Mouse (Mus musculus) cerebellum, adult 8-10 months (tissue): ENCODE data around the gene Samd11.

Source experiments
- DNase-seq: peaks from one replicate; pipeline ENCODE4 v3.0.0; 2022

Samd11 gene

GRCm38 (mm10) chr4:156213134-156213533 is 42.3 kb downstream of the Samd11 start:
- no peak for DNase-seq

GRCm38 (mm10) chr4:156209963-156210635 is 45.4 kb downstream of the Samd11 start:
- DNase-seq: no peak

- no peak for DNase-seq
These were observed 46.6 kb downstream of the Samd11 start for GRCm38 (mm10) chr4:156208872-156209271.

GRCm38 (mm10) chr4:156203413-156204131 is 51.9 kb downstream of the Samd11 start:
- peak; percentile 35 for DNase-seq

- DNase-seq: peak; percentile 68
These were observed 52.5 kb downstream of the Samd11 start, which contains the start of gene AW011738 for GRCm38 (mm10) chr4:156203001-156203412. AW011738 (plus strand) TSS chr4:156203304.

- no peak for DNase-seq
These were observed 53.0 kb downstream of the Samd11 start for GRCm38 (mm10) chr4:156202462-156202893.

- DNase-seq: no peak
These were observed 54.6 kb downstream of the Samd11 start, which contains the start of gene Isg15 for GRCm38 (mm10) chr4:156200623-156201475. Isg15 (minus strand) TSS chr4:156200818.

GRCm38 (mm10) chr4:156197829-156198205 is 57.6 kb downstream of the Samd11 start:
- peak; percentile 84 for DNase-seq

- peak; percentile 68 for DNase-seq
These were observed 58.2 kb downstream of the Samd11 start, which contains the start of gene Agrn for GRCm38 (mm10) chr4:156197131-156197828. Agrn (minus strand) TSS chr4:156197488.
